Mouse (Mus musculus): ENCODE data around the gene Wnt10b.
"Not testable (repeated sequence)": the region's sequence is repeated elsewhere in the genome, so short reads cannot be mapped to it uniquely, and the experiment has no call there.

Wnt10b gene

DNA sequence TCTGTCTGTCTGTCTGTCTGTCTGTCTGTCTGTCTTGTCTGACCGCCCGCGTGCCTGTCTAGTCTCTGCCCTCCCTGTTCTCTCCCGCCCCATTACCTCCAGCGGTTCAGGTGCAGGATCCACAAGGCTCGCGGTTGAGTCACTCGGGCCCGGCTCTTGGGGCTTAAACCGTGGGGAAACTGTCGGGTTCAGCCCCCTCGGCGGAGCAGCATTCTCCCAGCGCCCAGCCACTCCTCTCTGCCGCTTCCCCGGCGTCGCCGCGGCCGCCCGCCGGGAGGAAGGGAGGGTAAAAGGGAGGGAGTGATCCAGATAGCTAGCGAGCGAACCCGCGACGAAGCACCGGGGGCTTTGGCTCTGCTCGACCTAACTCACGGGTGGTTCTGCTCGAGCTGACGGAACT, at the start of gene Wnt10b:
Wnt10b (minus strand) TSS at position 389 of the 400 bp plus-strand sequence.
- no peak for DNase-seq (ENCODE audit: low spot score)

DNA sequence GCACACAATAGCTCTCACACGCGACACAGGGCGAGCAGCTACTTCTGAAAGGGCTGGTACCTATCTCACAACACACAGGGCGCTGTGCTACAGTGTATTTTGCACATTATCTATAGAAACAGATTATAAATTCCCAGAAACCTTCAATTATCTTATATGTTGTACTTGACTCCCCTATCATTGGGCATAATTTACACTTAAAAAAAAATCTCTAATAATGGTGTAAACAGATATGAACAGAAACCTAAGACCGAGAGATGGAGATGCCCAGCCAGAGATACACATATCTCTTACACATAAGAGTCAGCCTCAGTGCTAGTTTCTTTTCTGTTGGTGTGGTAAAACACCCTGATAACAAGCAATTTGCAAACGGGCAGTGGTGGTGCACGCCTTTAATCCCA, 49.7 kb upstream of the Wnt10b start:
- no peak for DNase-seq (ENCODE audit: low spot score)

DNA sequence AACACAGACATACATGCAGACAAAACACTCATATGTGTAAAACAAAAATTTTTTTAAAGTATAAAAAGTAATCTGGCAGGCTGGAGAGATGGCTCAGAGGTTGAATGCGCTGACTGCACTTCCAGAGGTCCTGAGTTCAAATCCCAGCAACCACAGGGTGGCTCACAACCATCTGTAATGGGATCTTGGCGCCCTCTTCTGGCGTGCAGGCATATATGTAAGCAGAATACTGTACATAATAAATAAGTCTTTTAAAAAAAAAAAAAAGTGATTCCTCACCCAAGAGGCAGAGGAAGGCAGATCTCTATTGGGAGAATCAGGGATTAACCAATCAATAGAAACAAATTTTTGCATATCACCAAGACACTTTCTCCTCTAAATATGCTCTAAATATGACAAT, 45.5 kb upstream of the Wnt10b start:
- DNase-seq (ENCODE audit: low spot score) = no peak

DNA sequence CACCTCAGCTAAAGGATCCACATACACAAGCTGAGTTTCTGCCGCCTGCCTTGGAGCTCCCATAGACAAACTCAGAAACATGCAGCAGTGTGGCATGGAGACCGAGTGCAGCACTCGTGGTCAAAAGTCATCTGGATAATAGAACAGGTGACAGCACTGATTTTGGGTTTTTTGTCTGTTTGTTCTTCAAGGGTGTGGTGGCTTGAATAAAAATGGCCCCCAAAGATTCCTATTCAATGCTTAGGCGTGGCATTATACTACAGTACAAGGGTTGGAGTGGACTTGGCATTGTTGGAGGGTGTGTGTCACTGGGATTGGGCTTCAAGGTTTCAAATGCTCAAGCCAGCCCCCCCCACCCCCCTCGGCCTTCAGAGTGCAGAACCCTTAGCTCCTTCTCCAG, 44.2 kb upstream of the Wnt10b start:
- no peak for DNase-seq (ENCODE audit: low spot score)

DNA sequence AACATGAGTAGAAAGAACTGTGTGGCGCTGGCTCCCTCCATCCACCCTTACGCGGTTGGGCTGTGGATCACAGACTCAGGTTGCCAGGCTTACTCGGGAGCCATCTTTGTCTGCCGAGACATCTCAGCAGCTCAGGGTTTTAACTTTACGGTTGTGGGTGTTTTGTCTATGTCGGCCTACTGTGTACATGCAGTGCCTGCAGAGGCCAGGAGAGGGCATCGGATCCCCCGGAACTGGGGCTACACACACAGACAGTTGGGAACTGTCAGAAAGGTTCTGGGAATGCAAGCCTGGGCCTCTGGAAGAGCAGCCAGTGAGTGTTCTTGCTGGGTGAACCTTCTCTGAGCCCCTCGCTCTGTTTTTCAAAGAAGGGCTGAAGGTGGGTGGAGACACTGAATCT, 43.5 kb upstream of the Wnt10b start:
- no peak for DNase-seq (ENCODE audit: low spot score)

- DNase-seq (ENCODE audit: low spot score) = no peak
Measured at GRCm38 (mm10) chr15:98820937-98821336, 43.0 kb upstream of the Wnt10b start.

GRCm38 (mm10) chr15:98818171-98818570, 40.2 kb upstream of the Wnt10b start:
- DNase-seq (ENCODE audit: low spot score) = no peak

- no peak for DNase-seq (ENCODE audit: low spot score)
Measured at GRCm38 (mm10) chr15:98812741-98813424, 34.9 kb upstream of the Wnt10b start.

DNA sequence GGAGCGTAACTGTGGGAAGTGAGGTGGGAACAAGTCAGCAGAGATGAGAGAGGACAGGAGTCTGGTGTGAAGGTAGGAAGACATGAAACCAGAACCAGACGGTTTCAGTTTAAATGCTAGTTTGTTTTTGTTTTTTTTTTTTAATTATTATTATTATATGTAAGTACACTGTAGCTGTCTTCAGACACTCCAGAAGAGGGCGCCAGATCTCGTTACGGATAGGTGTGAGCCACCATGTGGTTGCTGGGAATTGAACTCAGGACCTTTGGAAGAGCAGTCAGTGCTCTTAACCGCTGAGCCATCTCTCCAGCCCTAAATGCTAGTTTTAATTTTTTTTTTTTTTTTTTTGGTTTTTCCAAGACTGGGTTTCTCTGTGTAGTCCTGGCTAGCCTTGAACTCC, 32.3 kb upstream of the Wnt10b start:
- not testable (repeated sequence) for DNase-seq (ENCODE audit: low spot score)

- no peak for DNase-seq (ENCODE audit: low spot score)
Measured at GRCm38 (mm10) chr15:98809390-98809789, 31.4 kb upstream of the Wnt10b start, which contains the start of gene Ddn. TSS of gene Ddn (minus strand) at chr15:98809490.

- no peak for DNase-seq (ENCODE audit: low spot score)
Measured at GRCm38 (mm10) chr15:98808651-98809134, 30.7 kb upstream of the Wnt10b start.

DNA sequence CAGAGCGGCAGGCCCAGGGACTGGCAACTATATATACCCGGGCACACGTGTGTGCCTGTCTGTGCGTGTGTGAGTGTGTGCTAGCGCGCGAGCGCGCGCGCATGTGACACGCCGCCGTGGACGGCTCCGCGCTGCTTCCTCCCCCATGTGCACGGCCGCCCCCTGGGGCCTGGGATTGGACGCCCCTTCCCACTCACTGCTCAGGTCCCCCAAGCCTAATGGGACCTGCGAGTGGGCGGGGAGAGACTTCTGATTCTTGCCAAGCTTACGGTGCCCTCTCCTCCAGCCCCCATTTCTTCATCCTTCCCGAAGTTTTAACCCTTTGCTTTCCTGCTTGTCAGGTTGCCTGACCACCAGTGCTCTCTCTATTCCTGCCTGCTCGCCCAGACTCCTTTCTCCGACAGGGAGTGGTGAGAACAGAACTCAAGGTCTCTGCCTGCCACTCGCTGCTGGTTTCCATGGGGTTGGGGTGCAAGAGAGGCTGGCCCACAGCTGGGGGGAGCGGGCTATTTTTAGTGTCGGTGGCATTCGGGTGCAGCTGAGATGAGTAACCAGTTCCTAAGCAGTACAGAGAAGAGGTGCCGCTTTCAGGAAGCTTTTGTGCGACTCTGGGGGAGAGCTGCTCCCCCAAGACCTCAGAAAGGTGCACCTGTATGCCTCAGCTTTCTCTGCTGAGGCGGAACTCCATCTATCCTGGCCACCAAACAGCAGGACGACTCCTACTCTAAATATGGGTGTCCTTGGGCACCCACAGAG, 30.1 kb upstream of the Wnt10b start:
- DNase-seq (ENCODE audit: low spot score) = no peak

- no peak for DNase-seq (ENCODE audit: low spot score)
Measured at GRCm38 (mm10) chr15:98806809-98807770, 29.1 kb upstream of the Wnt10b start.

GRCm38 (mm10) chr15:98806071-98806808, 28.3 kb upstream of the Wnt10b start:
- no peak for DNase-seq (ENCODE audit: low spot score)

DNA sequence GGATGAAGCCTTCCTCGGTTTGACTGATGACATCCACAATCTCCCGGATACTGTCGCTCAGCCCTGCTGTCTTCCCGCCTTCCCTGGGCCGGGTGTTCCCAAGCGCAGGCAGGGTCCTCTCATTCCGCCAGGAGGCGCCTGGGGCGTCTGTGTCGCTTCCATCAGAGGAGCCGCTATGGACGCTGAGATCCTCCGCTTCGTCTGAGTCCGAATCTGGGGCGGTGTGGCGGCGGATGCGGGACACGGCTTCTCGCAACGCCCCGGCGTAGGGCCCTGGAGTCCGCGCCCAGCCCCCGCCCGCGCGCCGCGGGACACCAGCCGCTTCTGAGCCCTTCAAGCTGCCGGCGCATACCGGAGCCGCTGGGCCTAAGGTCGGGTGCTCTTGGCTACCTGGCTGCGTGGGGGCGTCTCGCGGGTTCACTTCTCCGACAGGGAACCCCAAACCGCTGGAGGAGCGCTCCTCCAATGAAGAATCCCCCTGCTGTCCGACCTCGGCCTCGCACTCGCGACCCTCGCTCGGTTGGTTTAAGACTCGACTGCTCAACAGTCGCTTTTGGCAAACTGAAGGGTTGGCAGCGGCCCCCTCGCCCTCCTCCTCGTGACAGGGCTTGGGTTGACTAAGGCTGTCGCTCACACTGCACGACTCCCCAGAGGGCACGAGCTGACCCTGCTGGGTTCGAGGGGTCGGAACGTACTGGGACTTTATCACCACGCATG, 27.5 kb upstream of the Wnt10b start:
- peak; percentile 76 for DNase-seq (ENCODE audit: low spot score)

DNA sequence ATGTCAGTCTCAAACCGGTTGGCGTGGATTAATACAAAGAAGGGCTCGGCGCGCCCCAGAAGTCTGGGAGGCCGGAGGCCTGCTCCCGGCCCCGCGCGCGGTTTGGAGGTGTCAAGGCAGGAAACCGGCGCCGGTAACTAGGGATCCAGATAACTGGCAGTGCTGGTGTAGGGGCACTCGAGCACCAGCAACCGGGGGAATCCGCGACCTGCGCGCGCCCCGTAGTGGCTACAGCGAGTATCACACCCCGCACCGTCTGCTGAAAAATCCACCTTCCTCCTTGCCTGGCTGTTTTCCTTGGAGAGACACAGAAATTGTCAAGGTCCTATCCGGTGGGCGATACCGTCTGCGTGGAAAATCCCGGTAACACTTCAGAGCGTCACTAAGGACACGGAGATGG, 26.1 kb upstream of the Wnt10b start:
- DNase-seq (ENCODE audit: low spot score) = peak; percentile 81

GRCm38 (mm10) chr15:98802926-98803325, 25.0 kb upstream of the Wnt10b start:
- no peak for DNase-seq (ENCODE audit: low spot score)

GRCm38 (mm10) chr15:98799396-98799795, 21.4 kb upstream of the Wnt10b start:
- peak; percentile 78 for DNase-seq (ENCODE audit: low spot score)

DNA sequence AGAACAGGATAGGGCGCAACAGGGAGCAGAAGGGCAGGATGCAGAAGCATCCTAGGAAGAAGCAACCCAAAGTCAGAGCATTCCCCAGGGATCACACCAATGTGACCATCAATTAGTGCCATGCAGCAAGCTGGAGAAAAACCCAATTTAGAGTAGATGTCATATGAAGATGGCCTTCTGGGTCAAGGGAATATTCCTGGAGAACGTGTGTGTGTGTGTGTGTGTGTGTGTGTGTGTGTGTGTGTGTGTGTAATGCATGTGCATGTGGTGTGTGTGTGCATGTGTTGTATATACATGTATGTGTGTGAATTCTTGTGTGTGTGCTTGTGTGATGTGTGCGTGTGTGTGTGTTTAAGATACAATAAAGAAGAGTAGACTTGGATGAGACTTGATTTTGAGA, 21.0 kb upstream of the Wnt10b start:
- no peak for DNase-seq (ENCODE audit: low spot score)

- DNase-seq (ENCODE audit: low spot score) = no peak
Measured at GRCm38 (mm10) chr15:98797835-98798492, 20.0 kb upstream of the Wnt10b start.
